8 mouse cellular contexts compared by ENCODE assay signal in the genomic region with DNA sequence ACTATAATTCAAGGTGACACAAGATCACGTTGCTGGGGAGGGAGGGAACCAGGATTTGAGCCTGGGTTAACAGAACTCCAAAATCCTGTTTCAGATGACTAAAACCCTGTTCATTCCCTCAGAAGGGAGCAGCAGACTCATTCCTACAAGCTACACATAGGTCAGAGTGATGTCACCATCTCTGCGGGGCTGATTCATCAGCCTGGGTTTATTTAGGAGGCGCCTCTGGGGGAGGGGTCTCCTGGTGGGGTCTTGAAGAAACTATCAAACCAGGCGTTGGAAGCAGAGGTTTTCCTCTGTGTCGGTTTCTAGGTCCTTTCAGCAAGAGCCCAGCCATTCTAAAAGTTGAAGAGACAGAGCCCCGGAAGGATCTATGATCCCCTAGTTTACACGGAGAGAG. TPM values are rescaled to one million over a fixed set of nuclear protein-coding genes. Genes with fewer than 3 reads are reported as not detected.
DNase-seq lines count a peak whose midpoint lies in the region; ATAC-seq lines count a peak whose summit lies in the region.

No protein-coding gene starts in this region.

- DNase-seq in heart, postnatal 25 days (ENCODE audit: low spot score) = no peak
- peak; percentile 61 for DNase-seq in Muller cell, postnatal 12 days (ENCODE audit: inconsistent ontology term)
- DNase-seq in cerebellum, adult 9-11 months = no peak
- no peak for DNase-seq in lung, adult 18-20 months
- no peak for DNase-seq in layer of hippocampus, adult 11-12 months (ENCODE audit: low spot score)

- H3K9ac ChIP-seq in heart, embryonic 13.5 days = peak overlapping the region; percentile 99
- H3K9ac ChIP-seq in forebrain, embryonic 15.5 days (replicated peaks) = no peak overlapping the region

- no peak for ATAC-seq in heart, embryonic 13.5 days (ENCODE audit: extremely low read depth, insufficient number of reproducible peaks, low FRiP score, low TSS enrichment)
- no peak for ATAC-seq in forebrain, embryonic 15.5 days (replicated peaks)

- peaks cover 16% of the 10 kb centered on the region for H3K36me3 ChIP-seq in heart, embryonic 13.5 days
- H3K36me3 ChIP-seq in forebrain, embryonic 15.5 days = no peaks in the 10 kb centered on the region
- H3K36me3 ChIP-seq in macrophage (ENCODE audit: inconsistent target) = no peaks in the 10 kb centered on the region; the same call in 1 of the 2 replicates

- peak overlapping the region; percentile 92 for H3K4me2 ChIP-seq in heart, embryonic 13.5 days
- peak overlapping the region; percentile 98 for H3K4me2 ChIP-seq in forebrain, embryonic 15.5 days (replicated peaks)

- WGBS in heart, embryonic 13.5 days = 18% methylated on average over 7 of the region's 7 CpGs
- 28% methylated on average over 7 of the region's 7 CpGs for WGBS in forebrain, embryonic 15.5 days
- WGBS in macrophage (ENCODE audit: missing documents) = 59% methylated on average over 7 of the region's 7 CpGs

- peaks cover 43% of the 10 kb centered on the region for H3K4me1 ChIP-seq in heart, embryonic 13.5 days
- H3K4me1 ChIP-seq in forebrain, embryonic 15.5 days = peaks cover 34% of the 10 kb centered on the region

- intact Hi-C loops in heart, postnatal 25 days (cut with DNase I) = no loop called here

- H3K79me2 ChIP-seq in macrophage (ENCODE audit: inconsistent target) = peaks cover 21% of the 10 kb centered on the region; the same call in 1 of the 2 replicates

- peak overlapping the region; percentile 97 for H3K27ac ChIP-seq in heart, embryonic 13.5 days (replicated peaks)
- H3K27ac ChIP-seq in forebrain, embryonic 15.5 days (replicated peaks) = no peak overlapping the region
- H3K27ac ChIP-seq in macrophage = peak overlapping the region; percentile 55

- no peaks in the 10 kb centered on the region for H3K27me3 ChIP-seq in heart, embryonic 13.5 days (replicated peaks)
- H3K27me3 ChIP-seq in forebrain, embryonic 15.5 days = no peaks in the 10 kb centered on the region

- no peaks in the 10 kb centered on the region for H3K9me3 ChIP-seq in heart, embryonic 13.5 days
- no peaks in the 10 kb centered on the region for H3K9me3 ChIP-seq in forebrain, embryonic 15.5 days

- peak overlapping the region; percentile 97 for H3K4me3 ChIP-seq in heart, embryonic 13.5 days
- H3K4me3 ChIP-seq in forebrain, embryonic 15.5 days = peak overlapping the region; percentile 97
- H3K4me3 ChIP-seq in macrophage (ENCODE audit: inconsistent target) = no peak overlapping the region

RNA-seq across cellular contexts. Expression of gene Micall1, which starts 0.7 kb away (rescaled TPM):
- polyA plus RNA-seq in heart, embryonic 13.5 days (2015; fragmentation: Nextera tagmentation; extraction: Ambion mirVana) = 15.4 and 15.6 TPM in 2 replicates
- total RNA-seq in heart, postnatal 25 days (2021) = 10 to 100 TPM; 51.9 to 57.7 TPM
- 8.0 and 9.7 TPM in 2 replicates for polyA plus RNA-seq in forebrain, embryonic 15.5 days (2015; fragmentation: Nextera tagmentation; extraction: Ambion mirVana)
- total RNA-seq in macrophage (2018; cell fraction: chromatin; rRNA removed) = 100 to 1,000 TPM in 5 of 26 experiments, 10 to 100 TPM in 21; 18.5 to 245 (median 42.9) TPM
- total RNA-seq in macrophage (2018; cell fraction: cytosol; rRNA removed) = 10 to 100 TPM in 9 of 26 experiments, 1 to 10 TPM in 17; 3.5 to 16.8 (median 6.6) TPM
- 10 to 100 TPM in 21 of 26 experiments, 1 to 10 TPM in 5; 5.0 to 54.4 (median 17.9) TPM for total RNA-seq in macrophage (2018; cell fraction: nucleus; rRNA removed)
- 6.4 to 9.0 TPM (median 7.9 TPM) in 3 replicates for polyA plus RNA-seq in macrophage (2018)

RNA-seq across cellular contexts. Expression of gene Polr2f, which starts 32.8 kb away (rescaled TPM):
- 231 and 244 TPM in 2 replicates for polyA plus RNA-seq in heart, embryonic 13.5 days (2015; fragmentation: Nextera tagmentation; extraction: Ambion mirVana)
- total RNA-seq in heart, postnatal 25 days (2021) = 100 to 1,000 TPM; 132 TPM
- polyA plus RNA-seq in forebrain, embryonic 15.5 days (2015; fragmentation: Nextera tagmentation; extraction: Ambion mirVana) = 293 and 308 TPM in 2 replicates
- 10 to 100 TPM in 15 of 26 experiments, 1 to 10 TPM in 11; 1.3 to 29.8 (median 15.1) TPM for total RNA-seq in macrophage (2018; cell fraction: chromatin; rRNA removed)
- total RNA-seq in macrophage (2018; cell fraction: cytosol; rRNA removed) = 10 to 100 TPM; 38.3 to 72.5 (median 54.1) TPM
- total RNA-seq in macrophage (2018; cell fraction: nucleus; rRNA removed) = 10 to 100 TPM in 21 of 26 experiments, 1 to 10 TPM in 5; 5.0 to 29.5 (median 14.5) TPM
- polyA plus RNA-seq in macrophage (2018) = 27.6 to 119 TPM (median 69.4 TPM) in 3 replicates

RNA-seq across cellular contexts. Expression of gene Eif3l, which starts 33.0 kb away (rescaled TPM):
- polyA plus RNA-seq in heart, embryonic 13.5 days (2015; fragmentation: Nextera tagmentation; extraction: Ambion mirVana) = 154 and 160 TPM in 2 replicates
- 10 to 100 TPM; 68.9 to 71.5 TPM for total RNA-seq in heart, postnatal 25 days (2021)
- 192 and 195 TPM in 2 replicates for polyA plus RNA-seq in forebrain, embryonic 15.5 days (2015; fragmentation: Nextera tagmentation; extraction: Ambion mirVana)
- 10 to 100 TPM; 16.3 to 78.6 (median 48.6) TPM for total RNA-seq in macrophage (2018; cell fraction: chromatin; rRNA removed)
- total RNA-seq in macrophage (2018; cell fraction: cytosol; rRNA removed) = 10 to 100 TPM; 52.0 to 93.5 (median 68.5) TPM
- total RNA-seq in macrophage (2018; cell fraction: nucleus; rRNA removed) = 10 to 100 TPM; 20.9 to 85.9 (median 40.6) TPM
- 92.1 to 130 TPM (median 96.7 TPM) in 3 replicates for polyA plus RNA-seq in macrophage (2018)

RNA-seq across cellular contexts. Expression of gene 1700088E04Rik, which starts 33.1 kb away (rescaled TPM):
- polyA plus RNA-seq in heart, embryonic 13.5 days (2015; fragmentation: Nextera tagmentation; extraction: Ambion mirVana) = 6.0 TPM in 2 replicates
- total RNA-seq in heart, postnatal 25 days (2021) = 1 to 10 TPM; 1.6 to 1.7 TPM
- 11.9 and 16.8 TPM in 2 replicates for polyA plus RNA-seq in forebrain, embryonic 15.5 days (2015; fragmentation: Nextera tagmentation; extraction: Ambion mirVana)
- 1 to 10 TPM in 4 of 26 experiments, under 1 TPM in 1, not detected in 21; 0.77 to 3.5 (median 1.6) TPM for total RNA-seq in macrophage (2018; cell fraction: chromatin; rRNA removed)
- total RNA-seq in macrophage (2018; cell fraction: cytosol; rRNA removed) = 1 to 10 TPM in 11 of 26 experiments, under 1 TPM in 15; 0.30 to 1.8 (median 0.92) TPM
- 1 to 10 TPM in 6 of 26 experiments, under 1 TPM in 3, not detected in 17; 0.41 to 3.3 (median 1.5) TPM for total RNA-seq in macrophage (2018; cell fraction: nucleus; rRNA removed)
- 0.56 to 1.1 TPM (median 0.74 TPM) in 3 replicates for polyA plus RNA-seq in macrophage (2018)

RNA-seq across cellular contexts. Expression of gene Ankrd54, which starts 45.3 kb away (rescaled TPM):
- polyA plus RNA-seq in heart, embryonic 13.5 days (2015; fragmentation: Nextera tagmentation; extraction: Ambion mirVana) = 23.9 and 25.4 TPM in 2 replicates
- total RNA-seq in heart, postnatal 25 days (2021) = 1 to 10 TPM; 7.4 to 7.5 TPM
- polyA plus RNA-seq in forebrain, embryonic 15.5 days (2015; fragmentation: Nextera tagmentation; extraction: Ambion mirVana) = 61.6 and 65.5 TPM in 2 replicates
- total RNA-seq in macrophage (2018; cell fraction: chromatin; rRNA removed) = 10 to 100 TPM in 20 of 26 experiments, 1 to 10 TPM in 6; 5.3 to 31.1 (median 19.2) TPM
- total RNA-seq in macrophage (2018; cell fraction: cytosol; rRNA removed) = 10 to 100 TPM in 5 of 26 experiments, 1 to 10 TPM in 21; 3.8 to 11.0 (median 8.2) TPM
- total RNA-seq in macrophage (2018; cell fraction: nucleus; rRNA removed) = 10 to 100 TPM in 20 of 26 experiments, 1 to 10 TPM in 6; 6.0 to 28.1 (median 13.0) TPM
- polyA plus RNA-seq in macrophage (2018) = 3.9 to 9.7 TPM (median 8.3 TPM) in 3 replicates
